Mouse (Mus musculus) kidney, embryonic 16.5 days (tissue): ENCODE measurements around the gene Dnajc4. TPM values are rescaled to one million over a fixed set of nuclear protein-coding genes. Genes with fewer than 3 reads are reported as not detected.
A peak's percentile ranks its signal among the peaks of the same experiment; 100 is the strongest.

Experiments used
- ATAC-seq: fragments of 200-750 bp; cut with Nextera tagmentation; 2 replicates; pipeline ENCODE4 v1.8.0; 2017; ENCODE audit warnings: moderate TSS enrichment; ENCODE audit not compliant: low FRiP score, low TSS enrichment
- H3K27ac ChIP-seq: fragments of 300-500 bp; sonication (generic); 2 replicates; pipeline ENCODE4 v1.5.1; 2014; ENCODE audit warnings: low read length
- H3K27me3 ChIP-seq: fragments of 300-500 bp; sonication (generic); 2 replicates; pipeline ENCODE4 v1.6.1; 2014; ENCODE audit warnings: low read length, control low read depth, mixed read lengths; ENCODE audit not compliant: insufficient read depth
- H3K36me3 ChIP-seq: fragments of 300-500 bp; sonication (generic); 2 replicates; pipeline ENCODE4 v1.6.1; 2014; ENCODE audit warnings: low read length, control low read depth, mixed read lengths; ENCODE audit not compliant: insufficient read depth
- H3K4me1 ChIP-seq: fragments of 300-500 bp; sonication (generic); 2 replicates; pipeline ENCODE4 v1.6.1; 2014; ENCODE audit warnings: low read length, control low read depth, mixed read lengths; ENCODE audit not compliant: insufficient read depth
- H3K4me2 ChIP-seq: fragments of 300-500 bp; sonication (generic); replicated peaks from 2 replicates; pipeline ENCODE4 v1.6.1; 2014; ENCODE audit warnings: low read depth, low read length
- H3K4me3 ChIP-seq: fragments of 300-500 bp; sonication (generic); 2 replicates; pipeline ENCODE4 v1.5.1; 2014; ENCODE audit warnings: mild to moderate bottlenecking, low read length
- H3K9ac ChIP-seq: fragments of 300-500 bp; sonication (generic); replicated peaks from 2 replicates; pipeline ENCODE4 v1.6.1; 2014; ENCODE audit warnings: low read length
- H3K9me3 ChIP-seq: fragments of 300-500 bp; sonication (generic); 2 replicates; pipeline ENCODE4 v1.6.1; 2016; ENCODE audit warnings: low read length, control low read depth
- WGBS: fragments of 180-500 bp; shearing (Covaris S2); extraction: QIAGEN DNeasy Blood & Tissue Kit; methylation state at CpG from one replicate; pipeline ENCODE4 v1.1.7; 2014; 5-methylcytosine and 5-hydroxymethylcytosine counted together
- polyA plus RNA-seq: library from polyadenylated mRNA; unstranded; fragments of >200 nt; fragmentation: Nextera tagmentation; extraction: Ambion mirVana; gene quantifications from 2 replicates; pipeline ENCODE4 v1.2.1, GENCODE M21; 2015

Dnajc4 gene
- polyA plus RNA-seq, 1 experiment from 2014 or later, result 26.8 TPM

DNA sequence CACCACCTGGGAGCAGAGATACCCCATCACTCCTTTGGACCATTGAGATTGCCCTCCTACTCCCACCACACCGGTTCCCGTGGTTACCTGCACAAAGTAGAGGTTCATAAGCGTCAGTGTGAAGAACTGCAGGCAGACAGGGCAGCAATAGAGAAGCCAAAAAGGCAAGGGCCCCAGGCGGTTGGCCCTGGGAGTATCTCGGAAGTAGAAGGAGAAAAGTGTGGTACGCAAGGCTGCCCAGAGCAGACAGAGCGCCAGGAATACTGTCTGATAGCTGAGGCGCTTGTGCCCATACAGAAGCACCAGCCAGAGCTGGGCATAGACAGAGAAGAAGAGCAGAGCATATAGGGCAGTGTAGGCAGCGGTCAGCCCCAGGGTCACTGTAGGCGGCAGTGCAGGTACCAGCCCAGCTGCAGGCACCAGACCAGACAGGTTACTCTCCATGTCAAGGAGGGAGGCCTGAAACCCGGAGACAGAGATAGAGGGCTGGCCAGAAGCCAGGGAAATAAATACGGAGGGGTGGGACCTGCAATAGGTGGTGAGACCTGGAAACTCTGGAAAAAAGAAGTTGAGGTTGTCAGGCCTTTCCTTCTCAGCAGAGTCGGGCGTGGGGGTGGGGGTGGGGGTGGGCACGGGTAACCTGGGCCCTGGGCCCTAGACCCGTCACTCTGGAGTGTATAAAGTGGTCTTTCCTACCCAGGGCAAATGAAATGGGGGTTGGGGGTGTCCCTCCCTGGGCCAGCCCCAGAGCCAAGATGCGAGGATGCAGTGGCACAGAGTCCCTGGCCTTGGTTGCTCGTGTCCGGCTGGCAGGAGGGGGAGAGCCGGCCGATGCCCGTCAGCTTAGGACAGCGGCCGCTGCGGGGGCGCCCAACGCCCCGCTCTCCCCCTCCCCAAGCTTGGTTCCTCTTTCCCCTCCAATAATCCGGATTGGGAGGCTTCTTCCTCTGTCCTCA is 51.7 kb downstream of the Dnajc4 start:
- peak overlapping the region; percentile 98 for H3K4me2 ChIP-seq
- 18% methylated on average over 29 of the region's 29 CpGs for WGBS
- ATAC-seq, result peak; percentile 13; the same call in 1 of the 2 replicates
- no peaks in the 10 kb centered on the region for H3K36me3 ChIP-seq
- peaks cover 28% of the 10 kb centered on the region for H3K4me1 ChIP-seq
- no peaks in the 10 kb centered on the region for H3K9me3 ChIP-seq
- peak overlapping the region; percentile 87 for H3K4me3 ChIP-seq
- H3K9ac ChIP-seq, result peak overlapping the region; percentile 96
- peak overlapping the region; percentile 50; the same call in 1 of the 2 replicates for H3K27ac ChIP-seq
- H3K27me3 ChIP-seq, result peaks cover 7% of the 10 kb centered on the region

DNA sequence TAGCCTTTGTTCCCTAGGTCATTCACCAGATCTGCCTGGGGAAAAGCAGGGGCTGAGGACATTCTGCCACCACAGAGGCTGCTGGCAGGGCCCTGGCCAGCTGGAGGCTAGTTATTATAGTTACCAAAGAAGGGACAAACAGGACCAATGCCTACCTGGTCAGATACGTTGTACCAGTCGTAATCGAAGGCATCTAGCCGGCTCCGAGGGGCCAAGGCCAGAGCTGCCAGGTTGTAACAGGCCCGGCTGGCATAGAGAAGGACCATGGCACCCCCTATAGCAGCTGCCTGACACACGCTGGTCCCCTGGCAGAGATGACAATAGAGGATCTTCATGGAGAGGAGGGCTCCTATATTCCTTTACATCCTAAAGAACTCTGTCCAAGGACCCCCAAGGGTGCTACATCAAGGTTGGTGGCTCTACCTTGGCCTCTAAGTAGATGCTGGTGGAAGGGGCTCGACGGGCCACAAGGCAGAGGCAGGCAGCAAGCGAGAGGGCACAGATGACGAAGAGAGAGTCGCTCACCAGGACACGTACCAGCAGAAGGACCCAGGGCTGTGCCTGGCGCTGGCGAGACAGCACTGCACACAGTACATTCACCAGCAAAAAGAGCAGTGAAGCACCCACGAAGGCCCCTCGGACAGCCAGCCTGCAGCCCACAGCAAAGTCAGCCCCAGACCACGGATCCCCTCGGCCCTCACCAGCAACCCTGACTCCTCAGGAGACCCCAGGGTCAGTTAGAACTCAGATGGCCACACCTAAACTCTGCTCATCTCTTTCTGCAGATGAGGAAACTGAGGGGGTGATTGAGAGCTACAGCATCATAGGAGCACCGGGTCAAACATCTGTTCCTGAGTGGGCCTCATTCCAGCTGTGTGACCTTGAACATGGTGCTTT is 53.0 kb downstream of the Dnajc4 start:
- H3K4me2 ChIP-seq, result no peak overlapping the region

More for the DNA sequence above, 53.0 kb downstream of the Dnajc4 start:
- H3K27ac ChIP-seq, result no peak overlapping the region
- no peak overlapping the region for H3K4me3 ChIP-seq
- H3K27me3 ChIP-seq, result peaks cover 20% of the 10 kb centered on the region
- H3K9me3 ChIP-seq, result no peaks in the 10 kb centered on the region
- 93% methylated on average over 20 of the region's 20 CpGs for WGBS
- no peaks in the 10 kb centered on the region for H3K36me3 ChIP-seq
- no peak overlapping the region for H3K9ac ChIP-seq
- ATAC-seq, result no peak
- peaks cover 28% of the 10 kb centered on the region for H3K4me1 ChIP-seq

Other genes with a start within 250 kb of the Dnajc4 start
- gene Rps6ka4, start 151.9 kb downstream of the Dnajc4 start, polyA plus RNA-seq, result 27.1 and 28.3 TPM in 2 replicates
- gene Ccdc88b, start 134.4 kb downstream of the Dnajc4 start, polyA plus RNA-seq, result 0.74 and 0.75 TPM in 2 replicates
- 141 and 145 TPM in 2 replicates for gene Trmt112, start 82.9 kb downstream of the Dnajc4 start, polyA plus RNA-seq
- 325 and 350 TPM in 2 replicates for gene Prdx5, start 82.5 kb downstream of the Dnajc4 start, polyA plus RNA-seq
- 18.0 and 19.4 TPM in 2 replicates for gene Esrra, start 70.8 kb downstream of the Dnajc4 start, polyA plus RNA-seq
- 3.4 and 3.7 TPM in 2 replicates for gene Catsperz, start 67.2 kb downstream of the Dnajc4 start, polyA plus RNA-seq
- 0.42 and 0.71 TPM in 2 replicates for gene Kcnk4, start 58.1 kb downstream of the Dnajc4 start, polyA plus RNA-seq
- gene Bad, start 50.7 kb downstream of the Dnajc4 start, polyA plus RNA-seq, result 71.2 and 86.6 TPM in 2 replicates
- gene Gpr137, start 50.1 kb downstream of the Dnajc4 start, polyA plus RNA-seq, result 29.5 and 30.4 TPM in 2 replicates
- 51.5 and 53.8 TPM in 2 replicates for gene Ppp1r14b, start 17.6 kb downstream of the Dnajc4 start, polyA plus RNA-seq
- gene Plcb3, start 16.1 kb downstream of the Dnajc4 start, polyA plus RNA-seq, result 44.1 and 48.8 TPM in 2 replicates
- gene Fkbp2, start 12.1 kb downstream of the Dnajc4 start, polyA plus RNA-seq, result 139 and 150 TPM in 2 replicates
- 25.1 and 37.3 TPM in 2 replicates for gene Vegfb, start 4.9 kb downstream of the Dnajc4 start, polyA plus RNA-seq
- 30.9 and 35.0 TPM in 2 replicates for gene Nudt22, start 3.5 kb upstream of the Dnajc4 start, polyA plus RNA-seq
- gene Trpt1, start 3.6 kb upstream of the Dnajc4 start, polyA plus RNA-seq, result 12.6 and 13.1 TPM in 2 replicates
- gene Fermt3, start 26.9 kb upstream of the Dnajc4 start, polyA plus RNA-seq, result 5.7 and 6.4 TPM in 2 replicates
- 305 and 314 TPM in 2 replicates for gene Stip1, start 47.4 kb upstream of the Dnajc4 start, polyA plus RNA-seq
- 15.6 and 16.4 TPM in 2 replicates for gene Macrod1, start 64.2 kb upstream of the Dnajc4 start, polyA plus RNA-seq
- 5.4 and 6.8 TPM in 2 replicates for gene Flrt1, start 113.2 kb upstream of the Dnajc4 start, polyA plus RNA-seq
- 231 and 241 TPM in 2 replicates for gene Otub1, start 213.7 kb upstream of the Dnajc4 start, polyA plus RNA-seq
- 1,116 and 1,175 TPM in 2 replicates for gene Cox8a, start 225.0 kb upstream of the Dnajc4 start, polyA plus RNA-seq
- gene Naa40, start 248.6 kb upstream of the Dnajc4 start, polyA plus RNA-seq, result 81.4 and 88.0 TPM in 2 replicates